Comparison of ENCODE assay signal across 20 mouse cellular contexts in the genomic region with DNA sequence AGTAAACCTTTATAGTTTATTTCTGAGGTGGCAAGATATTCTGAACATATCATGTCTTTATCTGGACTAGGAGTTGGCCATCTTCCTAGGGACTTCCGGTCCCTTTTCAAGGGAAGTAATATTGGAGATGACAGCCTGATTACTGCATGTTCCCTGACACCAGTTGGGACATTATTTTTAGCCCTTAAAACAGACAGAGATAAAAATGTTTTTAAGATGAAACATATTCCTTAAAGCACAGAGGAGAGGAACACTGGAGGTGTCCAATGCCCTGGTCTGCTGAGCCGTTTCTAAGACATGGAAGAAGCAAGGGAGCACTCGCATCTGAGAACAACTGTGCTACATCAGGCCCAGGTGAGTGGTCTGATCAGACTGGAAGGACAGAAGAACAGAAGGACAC.
"Had no signal": no experiment of that assay in that cellular context is flagged by ENCODE, and none has a peak within 500 bp of the region (broad histone marks: within the 10 kb centered on the region; RNA-seq: fewer than 3 reads in every experiment).

No protein-coding gene starts in this region.

- ATAC-seq: forebrain, embryonic 13.5 days; forebrain, embryonic 14.5 days; forebrain, embryonic 15.5 days; forebrain, embryonic 16.5 days; forebrain, postnatal 0 days had no signal

- DNase-seq: cerebellum, adult 8-10 months; cerebellum, adult 9-10 months; cerebellum, adult 9-11 months; cerebellum, postnatal 10 days; cerebellum, postnatal 14 days; cerebellum, postnatal 25 days; cerebellum, postnatal 36 days; embryo, embryonic 11 days; forebrain, postnatal 0 days; gastrocnemius, adult 2 months; gastrocnemius, postnatal 10 days; gastrocnemius, postnatal 14 days; gastrocnemius, postnatal 25 days; gastrocnemius, postnatal 36 days; heart, adult 18-20 months; heart, adult 2 months had no signal
